Mouse (Mus musculus) lung, embryonic 16.5 days (tissue): Measurements from ENCODE around the gene Ttc3. TPM values are rescaled to one million over a fixed set of nuclear protein-coding genes. Genes with fewer than 3 reads are reported as not detected.
"Not testable (repeated sequence)": the region's sequence is repeated elsewhere in the genome, so short reads cannot be mapped to it uniquely, and the experiment has no call there.

ENCODE experiments used
- ATAC-seq: fragments of 200-750 bp; cut with Nextera tagmentation; 2 replicates; pipeline ENCODE4 v1.8.0; 2017; ENCODE audit warnings: low read depth, mild to moderate bottlenecking, moderate library complexity
- H3K27ac ChIP-seq: fragments of 300-500 bp; sonication (generic); 2 replicates; pipeline ENCODE4 v1.5.1; 2014; ENCODE audit warnings: mild to moderate bottlenecking, control low read depth, low read length
- H3K27me3 ChIP-seq: fragments of 300-500 bp; sonication (generic); 2 replicates; pipeline ENCODE4 v1.6.1; 2014; ENCODE audit warnings: low read depth, low read length, mixed read lengths; ENCODE audit not compliant: control insufficient read depth, insufficient read depth
- H3K36me3 ChIP-seq: fragments of 300-500 bp; sonication (generic); 2 replicates; pipeline ENCODE4 v1.6.1; 2014; ENCODE audit warnings: low read length; ENCODE audit not compliant: control insufficient read depth, insufficient read depth
- H3K4me1 ChIP-seq: fragments of 300-500 bp; sonication (generic); replicated peaks from 2 replicates; pipeline ENCODE4 v1.6.1; 2014; ENCODE audit warnings: low read length, mixed read lengths; ENCODE audit not compliant: control insufficient read depth, insufficient read depth
- H3K4me2 ChIP-seq: fragments of 300-500 bp; sonication (generic); 2 replicates; pipeline ENCODE4 v1.6.1; 2014; ENCODE audit warnings: low read depth, low read length, control low read depth
- H3K4me3 ChIP-seq: fragments of 300-500 bp; sonication (generic); 2 replicates; pipeline ENCODE4 v1.5.1; 2014; ENCODE audit warnings: mild to moderate bottlenecking, low read length, control low read depth
- H3K9ac ChIP-seq: fragments of 300-500 bp; sonication (generic); 2 replicates; pipeline ENCODE4 v1.6.1; 2014; ENCODE audit warnings: low read length, control low read depth
- H3K9me3 ChIP-seq: fragments of 300-500 bp; sonication (generic); 2 replicates; pipeline ENCODE4 v1.6.1; 2016; ENCODE audit warnings: low read length; ENCODE audit not compliant: control insufficient read depth
- WGBS: fragments of 180-500 bp; shearing (Covaris S2); extraction: QIAGEN DNeasy Blood & Tissue Kit; methylation state at CpG from one replicate; pipeline ENCODE4 v1.1.7; 2014; 5-methylcytosine and 5-hydroxymethylcytosine counted together
- polyA plus RNA-seq: library from polyadenylated mRNA; unstranded; fragments of >200 nt; fragmentation: Nextera tagmentation; extraction: Ambion mirVana; gene quantifications from 2 replicates; pipeline ENCODE4 v1.2.1, GENCODE M21; 2015

Gene Ttc3
- polyA plus RNA-seq, 1 experiment from 2014 or later = 153 TPM

DNA sequence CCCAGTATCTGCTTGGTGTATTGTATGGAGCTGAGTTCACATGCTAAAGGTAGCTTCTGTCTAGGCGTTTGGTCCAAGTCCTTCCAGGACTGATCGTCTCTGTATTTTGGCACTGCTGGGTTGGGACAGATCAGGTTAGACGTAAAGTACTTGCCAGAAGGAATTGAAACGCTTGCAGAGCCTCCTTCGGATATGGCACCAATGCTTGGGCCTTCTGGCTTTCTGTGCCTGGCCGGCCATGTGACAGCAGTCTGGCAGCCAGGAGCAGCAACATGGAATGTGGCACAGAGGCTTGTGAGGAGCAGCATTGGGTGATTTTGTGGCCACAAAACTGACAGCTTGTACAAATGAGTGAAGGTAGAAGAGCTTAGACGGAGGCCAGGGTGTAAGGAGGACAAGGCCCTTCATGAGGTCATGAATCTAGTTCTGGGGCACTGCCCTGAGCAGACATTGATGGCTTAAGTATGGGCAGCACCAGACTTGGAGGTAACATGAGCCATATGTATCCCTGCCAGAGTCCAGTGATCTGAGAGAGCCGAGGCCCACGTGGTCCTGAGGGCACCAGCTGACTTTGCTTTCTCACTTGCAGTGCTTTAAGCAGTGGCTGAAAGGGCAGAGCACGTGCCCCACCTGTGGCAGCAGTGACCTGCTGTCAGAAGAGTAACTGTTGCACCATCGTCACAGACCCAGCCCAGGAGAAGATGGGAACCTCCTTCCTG is 97.1 kb downstream of the Ttc3 start:
- Histone ChIP-seq H3K9ac (no peak overlapping the region), H3K36me3 (peaks cover 51% of the 10 kb centered on the region), H3K9me3 (no peaks in the 10 kb centered on the region), H3K4me3 (no peak overlapping the region), H3K4me2 (no peak overlapping the region), H3K27ac (no peak overlapping the region), H3K4me1 (no peaks in the 10 kb centered on the region), H3K27me3 (no peaks in the 10 kb centered on the region)
- no peak for ATAC-seq
- 84% methylated on average over 11 of the region's 11 CpGs for WGBS

DNA sequence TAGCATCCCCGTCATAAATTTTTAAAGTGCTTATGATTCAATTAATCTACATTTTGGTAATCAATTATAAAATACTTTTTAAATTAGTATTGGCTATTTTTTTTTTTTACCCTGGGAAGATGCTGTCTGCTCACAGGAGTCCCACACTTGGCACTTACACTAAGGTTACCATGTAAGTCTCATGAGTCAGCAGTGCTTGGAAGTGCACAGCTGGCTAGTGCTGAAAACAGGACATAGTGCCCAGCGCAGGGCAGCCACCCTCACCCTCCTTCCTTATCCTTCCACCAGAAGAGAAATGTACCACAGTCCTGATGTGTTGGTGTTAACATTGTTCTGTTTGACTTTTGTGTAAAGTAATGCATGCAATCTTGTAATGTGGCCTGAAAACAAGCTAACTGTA is 98.0 kb downstream of the Ttc3 start:
- Histone ChIP-seq H3K9ac (no peak overlapping the region), H3K27ac (no peak overlapping the region), H3K36me3 (peaks cover 47% of the 10 kb centered on the region), H3K4me1 (no peaks in the 10 kb centered on the region), H3K4me3 (no peak overlapping the region), H3K9me3 (no peaks in the 10 kb centered on the region), H3K4me2 (no peak overlapping the region), H3K27me3 (no peaks in the 10 kb centered on the region)
- 92% methylated on average over 2 of the region's 2 CpGs for WGBS
- ATAC-seq = no peak

DNA sequence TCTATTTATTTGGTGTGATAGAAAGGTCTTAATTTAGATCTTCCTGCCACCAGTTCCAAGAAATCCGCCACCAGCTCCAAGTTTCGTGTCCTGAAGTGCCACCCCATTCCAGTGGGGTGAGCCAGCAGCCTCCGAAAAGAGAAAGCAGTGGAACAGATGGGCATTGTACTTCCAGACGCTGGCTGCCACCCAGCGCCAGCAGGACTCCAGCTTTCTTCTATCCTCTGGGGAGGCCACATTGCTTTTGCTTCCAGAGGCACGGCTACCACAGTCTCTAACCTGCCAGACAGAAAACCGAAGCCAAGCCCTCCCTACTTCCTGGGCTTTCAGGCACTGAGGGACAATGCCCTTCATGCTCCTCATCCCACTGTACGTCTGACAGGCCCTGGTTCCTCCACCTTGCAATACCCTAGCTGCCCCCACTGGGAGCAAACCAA is 102.1 kb downstream of the Ttc3 start:
- 61% methylated on average over 8 of the region's 8 CpGs for WGBS
- Histone ChIP-seq H3K27ac (no peak overlapping the region), H3K36me3 (peaks cover 20% of the 10 kb centered on the region), H3K9me3 (no peaks in the 10 kb centered on the region), H3K4me2 (no peak overlapping the region), H3K9ac (no peak overlapping the region), H3K4me1 (no peaks in the 10 kb centered on the region), H3K27me3 (no peaks in the 10 kb centered on the region), H3K4me3 (no peak overlapping the region)
- peak; percentile 26; the same call in 1 of the 2 replicates for ATAC-seq

DNA sequence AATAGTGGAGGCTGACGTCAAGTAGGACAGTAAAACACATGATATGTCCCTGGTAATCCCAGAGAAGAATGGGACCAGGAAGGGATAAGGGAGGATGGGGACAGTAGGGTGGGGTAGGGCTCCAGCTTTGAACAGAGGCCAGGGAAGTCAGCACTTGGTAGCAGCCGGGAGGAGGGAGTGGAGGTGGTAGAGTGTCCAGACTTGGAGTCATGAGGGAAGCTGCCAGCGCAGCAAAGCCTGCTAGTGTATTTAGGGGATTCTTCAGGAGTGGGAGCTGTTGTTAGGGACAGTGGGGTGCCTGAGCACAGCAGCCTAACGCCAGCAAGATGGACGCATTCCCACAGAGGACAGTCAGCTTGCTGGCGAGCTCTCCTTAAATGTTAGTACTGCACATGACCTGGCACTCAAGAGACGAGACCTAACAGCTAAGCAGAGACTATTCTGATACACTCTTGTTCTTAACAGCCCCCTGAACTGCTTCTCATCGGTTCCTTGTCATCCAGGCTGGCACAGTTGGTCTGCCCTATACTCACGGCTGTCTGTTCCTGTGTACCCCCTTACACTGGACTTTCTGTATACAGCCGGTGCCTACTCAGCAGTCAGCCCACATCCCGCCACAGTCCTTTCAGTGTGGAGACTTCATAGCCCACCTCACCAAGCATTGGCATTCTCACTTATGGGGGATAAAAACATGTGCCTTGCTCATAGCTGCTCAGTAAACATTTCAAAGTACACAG is 102.8 kb downstream of the Ttc3 start:
- H3K4me3 ChIP-seq = no peak overlapping the region
- no peak overlapping the region for H3K27ac ChIP-seq
- no peak overlapping the region for H3K4me2 ChIP-seq
- ATAC-seq = no peak
- H3K36me3 ChIP-seq = peaks cover 12% of the 10 kb centered on the region; the same call in 1 of the 2 replicates
- H3K27me3 ChIP-seq = no peaks in the 10 kb centered on the region
- no peaks in the 10 kb centered on the region for H3K4me1 ChIP-seq
- WGBS = 76% methylated on average over 11 of the region's 11 CpGs
- H3K9me3 ChIP-seq = no peaks in the 10 kb centered on the region
- no peak overlapping the region for H3K9ac ChIP-seq

DNA sequence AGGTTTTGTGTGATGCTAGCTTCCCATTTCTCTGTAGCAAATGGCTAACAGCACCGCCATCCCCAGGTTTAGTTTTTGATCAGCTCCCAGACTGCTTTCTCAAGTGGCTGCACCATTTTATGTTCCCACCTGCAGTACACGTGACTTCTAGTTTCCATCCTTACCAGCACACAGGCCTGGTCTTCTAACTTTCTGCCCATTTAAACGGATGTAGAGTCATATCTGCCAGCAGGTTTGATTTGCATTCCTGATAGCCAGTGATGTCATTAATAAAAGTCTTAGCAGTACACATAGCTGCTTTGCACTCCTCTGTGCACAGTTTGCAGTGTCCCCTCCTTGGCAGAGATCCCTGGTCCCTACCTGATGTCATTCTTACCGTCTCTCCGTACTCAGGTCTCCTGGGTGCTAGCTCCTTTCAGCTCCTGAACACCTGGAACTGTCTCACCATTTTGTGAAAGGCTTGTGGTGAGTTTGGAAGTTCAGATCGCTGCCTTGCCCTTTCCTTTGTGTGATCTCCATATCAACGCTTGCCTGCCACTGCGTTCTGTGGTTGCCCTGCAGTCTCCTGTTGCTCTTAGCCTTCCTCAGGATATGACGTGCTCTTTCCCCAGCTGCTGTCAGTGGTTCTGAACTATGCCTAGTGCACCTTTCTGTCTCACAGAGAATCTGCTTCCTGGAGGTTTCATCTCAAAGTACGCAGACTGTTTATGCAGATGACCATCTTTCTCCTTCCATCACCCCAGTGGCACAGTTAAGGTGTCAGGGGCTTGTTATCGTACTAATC is 114.5 kb downstream of the Ttc3 start:
- H3K9me3 ChIP-seq = no peaks in the 10 kb centered on the region
- no peak overlapping the region for H3K27ac ChIP-seq
- no peaks in the 10 kb centered on the region for H3K4me1 ChIP-seq
- H3K4me3 ChIP-seq = no peak overlapping the region
- H3K4me2 ChIP-seq = no peak overlapping the region
- ATAC-seq = no peak
- H3K9ac ChIP-seq = no peak overlapping the region
- H3K27me3 ChIP-seq = no peaks in the 10 kb centered on the region
- H3K36me3 ChIP-seq = no peaks in the 10 kb centered on the region
- 68% methylated on average over 11 of the region's 11 CpGs for WGBS

DNA sequence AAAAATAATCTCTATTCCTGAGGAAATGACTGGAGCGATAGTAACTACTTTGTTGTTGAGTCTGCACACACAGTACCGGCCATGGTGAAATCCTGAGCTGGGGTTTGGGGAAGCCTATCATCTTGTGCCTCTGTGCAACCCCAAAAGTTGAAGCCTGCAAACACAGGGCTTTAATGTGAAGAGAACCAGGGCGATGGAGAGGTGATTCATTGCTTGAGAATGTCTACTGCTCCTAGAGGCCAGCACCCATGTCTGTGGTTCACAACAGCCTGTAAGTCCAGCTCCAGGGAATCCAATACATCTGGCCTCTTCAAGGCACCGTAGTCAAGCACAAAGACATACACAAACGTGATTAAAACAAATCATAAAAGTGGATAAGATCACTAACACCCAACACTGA is 116.9 kb downstream of the Ttc3 start:
- WGBS = 68% methylated on average over 5 of the region's 5 CpGs
- H3K27ac ChIP-seq = no peak overlapping the region
- H3K4me2 ChIP-seq = no peak overlapping the region
- H3K9ac ChIP-seq = no peak overlapping the region
- H3K4me1 ChIP-seq = no peaks in the 10 kb centered on the region
- H3K27me3 ChIP-seq = no peaks in the 10 kb centered on the region
- ATAC-seq = no peak
- no peaks in the 10 kb centered on the region for H3K9me3 ChIP-seq
- no peaks in the 10 kb centered on the region for H3K36me3 ChIP-seq
- no peak overlapping the region for H3K4me3 ChIP-seq

DNA sequence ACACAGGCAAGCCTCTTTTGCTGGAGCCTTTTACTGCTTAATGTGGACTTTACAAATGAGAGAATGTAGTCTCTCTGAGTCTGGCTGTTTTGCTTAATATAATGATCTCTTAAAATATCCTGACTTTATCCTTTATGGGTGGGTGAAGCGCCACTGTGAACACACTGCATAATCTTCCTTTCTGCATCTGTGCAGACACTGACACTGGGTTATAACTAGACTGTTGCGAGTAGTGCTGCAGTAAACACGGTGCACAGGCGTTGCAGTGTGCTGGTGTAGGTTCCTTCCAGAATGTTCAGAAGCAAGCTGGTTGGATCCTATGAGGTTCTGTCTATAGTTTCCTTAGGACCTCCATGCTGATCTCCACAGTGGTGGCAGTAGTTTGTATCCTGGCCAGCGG is 118.9 kb downstream of the Ttc3 start:
- H3K9ac ChIP-seq = no peak overlapping the region
- no peaks in the 10 kb centered on the region for H3K27me3 ChIP-seq
- WGBS = 88% methylated on average over 5 of the region's 5 CpGs
- no peak overlapping the region for H3K4me3 ChIP-seq
- H3K4me2 ChIP-seq = no peak overlapping the region
- H3K36me3 ChIP-seq = no peaks in the 10 kb centered on the region
- no peaks in the 10 kb centered on the region for H3K9me3 ChIP-seq
- H3K4me1 ChIP-seq = no peaks in the 10 kb centered on the region
- no peak for ATAC-seq
- no peak overlapping the region for H3K27ac ChIP-seq

DNA sequence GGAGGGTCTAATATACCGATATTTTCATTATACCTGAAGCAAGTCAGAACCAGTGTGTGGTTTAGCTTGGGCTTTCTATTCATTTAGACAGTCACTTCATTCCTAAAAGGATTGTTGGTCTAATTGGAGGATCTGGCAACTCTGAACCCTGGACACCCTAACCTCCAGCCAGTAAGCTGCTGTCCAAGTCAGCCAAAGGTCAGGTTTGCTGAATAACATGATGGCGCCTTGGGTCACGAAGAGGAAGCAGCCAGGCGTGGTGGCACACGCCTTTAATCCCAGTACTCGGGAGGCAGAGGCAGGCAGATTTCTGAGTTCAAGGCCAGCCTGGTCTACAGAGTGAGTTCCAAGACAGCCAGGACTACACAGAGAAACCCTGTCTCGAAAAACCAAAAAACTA is 126.8 kb downstream of the Ttc3 start:
- not testable (repeated sequence) for H3K4me2 ChIP-seq, H3K9me3 ChIP-seq, H3K27me3 ChIP-seq, H3K27ac ChIP-seq, H3K4me1 ChIP-seq, H3K9ac ChIP-seq, H3K4me3 ChIP-seq, ATAC-seq
- H3K36me3 ChIP-seq = peaks cover 29% of the 10 kb centered on the region
- 91% methylated on average over 7 of the region's 7 CpGs for WGBS

DNA sequence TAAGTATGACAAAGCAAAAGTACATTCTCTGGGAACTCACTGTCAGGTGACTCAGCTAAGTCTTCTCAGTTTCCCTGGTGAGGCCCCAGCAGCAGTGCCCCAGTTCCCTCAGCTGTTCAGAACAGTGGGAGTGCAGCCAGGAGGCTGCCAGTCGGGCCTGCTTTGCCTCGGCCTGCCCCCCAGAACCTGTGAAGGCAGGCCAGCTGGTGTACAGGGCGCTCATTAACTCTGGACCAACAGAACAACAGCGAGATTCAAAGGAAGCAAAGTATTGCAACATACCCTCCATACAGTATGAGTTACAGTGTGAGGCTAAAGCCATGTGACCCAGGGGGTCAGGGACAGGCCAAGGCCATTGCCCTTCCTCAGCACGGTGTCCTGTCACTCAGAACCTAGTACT is 127.5 kb downstream of the Ttc3 start:
- ATAC-seq = peak; percentile 65

More for the DNA sequence above, 127.5 kb downstream of the Ttc3 start:
- Histone ChIP-seq H3K4me3 (no peak overlapping the region), H3K4me2 (no peak overlapping the region), H3K9ac (no peak overlapping the region), H3K9me3 (no peaks in the 10 kb centered on the region), H3K27ac (no peak overlapping the region), H3K27me3 (no peaks in the 10 kb centered on the region), H3K4me1 (no peaks in the 10 kb centered on the region), H3K36me3 (peaks cover 30% of the 10 kb centered on the region)
- 75% methylated on average over 5 of the region's 5 CpGs for WGBS
